Mouse (Mus musculus) left cerebral cortex, postnatal 10 days (tissue): Measurements from ENCODE around the gene Nek6. TPM values are rescaled to one million over a fixed set of nuclear protein-coding genes. Genes with fewer than 3 reads are reported as not detected.

ENCODE experiments used
- DNase-seq, 2 experiments: peaks; one replicate each; pipeline ENCODE4 v3.0.0; 2021 to 2022; ENCODE audit warnings: low spot score in 2 of 2, mixed read lengths in 1 of 2; ENCODE audit errors: extremely low spot score in 1 of 2
- intact Hi-C: fragments of 180-260 bp; cut with DNase I; formaldehyde crosslinking; loops from one replicate; pipeline ENCODE4 v1.15.1; 2025
- total RNA-seq, 2 experiments: library from RNA; stranded (reverse); gene quantifications; 2 replicates each; pipeline ENCODE4 v1.2.3; 2021

Nek6 gene
- total RNA-seq, 2 experiments from 2014 or later = 34.2 to 37.0 TPM

DNA sequence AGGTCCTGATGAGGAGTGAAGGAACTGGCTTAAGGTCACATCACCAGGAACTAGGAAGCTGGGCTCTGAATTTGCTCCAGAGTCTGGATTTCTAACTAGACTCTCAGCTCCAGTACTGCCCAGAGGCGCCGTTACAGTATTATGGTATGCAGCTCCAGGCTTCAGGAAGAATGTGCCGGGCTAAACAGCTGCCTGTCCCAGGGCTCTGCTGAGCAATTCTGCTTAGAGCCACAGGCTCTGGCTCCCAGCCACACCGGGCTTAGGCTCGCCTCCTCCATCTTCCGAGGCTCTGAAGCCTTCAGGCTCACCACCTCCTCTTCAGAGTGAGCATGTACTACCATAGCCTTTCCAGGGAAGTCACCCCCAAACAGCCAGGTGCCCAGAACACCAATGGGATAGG is 7.1 kb upstream of the Nek6 start:
- DNase-seq = peak in 1 of 2 experiments; percentile 57
- intact Hi-C loops = no loop called here

DNA sequence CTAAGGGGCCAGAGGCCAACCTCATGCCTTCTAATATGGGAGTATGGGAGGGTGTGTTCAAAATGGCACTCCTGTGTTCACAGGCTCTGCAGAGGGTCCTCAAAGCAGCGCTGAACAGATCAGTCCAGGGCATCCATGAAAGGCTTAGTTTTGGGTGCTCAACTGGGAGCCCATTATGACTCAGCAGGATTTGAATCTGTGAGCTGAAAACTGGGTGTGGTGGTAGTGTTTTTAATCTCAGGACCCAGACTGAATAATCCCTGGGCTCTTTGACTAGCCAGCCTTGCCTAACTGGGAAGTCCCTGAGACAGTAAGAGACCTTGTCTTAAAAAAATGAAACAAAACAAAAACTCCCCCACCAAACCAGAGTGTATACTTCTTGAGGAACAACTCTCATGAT is 4.3 kb upstream of the Nek6 start:
- intact Hi-C loops = no loop called here

DNA sequence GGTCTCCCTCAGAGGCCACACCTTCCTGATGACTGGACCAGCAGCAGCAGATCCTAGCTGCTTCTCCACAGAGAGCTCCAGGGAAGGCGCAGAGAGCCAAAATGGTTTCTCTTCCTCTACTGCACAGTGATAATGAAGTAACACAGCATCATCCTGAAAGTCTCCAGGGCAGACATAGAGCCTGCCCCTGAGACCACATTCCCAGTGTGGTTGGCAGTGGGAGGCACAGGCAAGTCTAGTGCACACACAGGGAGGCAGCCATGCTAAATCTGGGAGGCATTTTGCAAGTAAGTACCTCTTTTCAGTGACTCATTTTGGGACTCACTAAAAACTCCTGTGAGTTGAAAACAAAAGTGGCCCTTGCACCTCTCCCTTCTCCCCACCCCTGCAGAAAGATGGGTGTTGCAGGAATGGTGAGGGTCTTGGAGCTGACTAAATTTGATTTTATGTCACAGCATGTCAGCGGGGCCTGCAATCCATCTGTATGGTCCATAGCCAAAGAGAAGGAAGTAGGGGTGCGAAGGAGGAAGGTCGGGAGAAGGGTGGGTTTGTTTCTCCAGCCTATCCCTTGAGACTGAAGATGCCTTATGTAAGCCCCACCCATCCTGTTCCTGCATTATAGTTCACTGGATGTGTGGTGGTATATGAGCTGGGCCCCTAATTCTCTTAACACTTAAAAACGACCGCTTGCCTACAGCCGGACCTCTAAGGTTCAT is 2.3 kb upstream of the Nek6 start:
- intact Hi-C loops = no loop called here
- no peak for DNase-seq

More for the DNA sequence above, 4.3 kb upstream of the Nek6 start:
- no peak for DNase-seq

DNA sequence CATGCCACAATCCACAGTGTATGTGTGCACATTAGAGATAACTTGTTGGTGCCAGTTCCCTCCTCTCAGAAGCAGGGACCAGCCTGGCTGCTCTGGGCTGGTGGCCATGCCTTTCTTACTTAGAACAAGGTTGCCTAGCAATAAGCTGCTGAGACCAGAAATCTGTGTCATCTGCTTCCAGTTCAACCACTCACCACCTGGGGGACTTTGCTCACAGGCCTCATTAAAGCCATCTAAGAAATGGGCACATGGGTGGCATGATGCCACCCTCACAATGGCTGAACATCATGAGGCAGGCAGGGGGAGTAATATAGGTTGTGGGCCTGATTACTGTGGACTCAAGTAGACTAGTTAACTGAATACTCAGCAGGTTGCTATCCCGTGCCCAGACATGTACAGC is 1.3 kb upstream of the Nek6 start:
- peak; percentile 54 to 56 for DNase-seq
- intact Hi-C loops = no loop called here

DNA sequence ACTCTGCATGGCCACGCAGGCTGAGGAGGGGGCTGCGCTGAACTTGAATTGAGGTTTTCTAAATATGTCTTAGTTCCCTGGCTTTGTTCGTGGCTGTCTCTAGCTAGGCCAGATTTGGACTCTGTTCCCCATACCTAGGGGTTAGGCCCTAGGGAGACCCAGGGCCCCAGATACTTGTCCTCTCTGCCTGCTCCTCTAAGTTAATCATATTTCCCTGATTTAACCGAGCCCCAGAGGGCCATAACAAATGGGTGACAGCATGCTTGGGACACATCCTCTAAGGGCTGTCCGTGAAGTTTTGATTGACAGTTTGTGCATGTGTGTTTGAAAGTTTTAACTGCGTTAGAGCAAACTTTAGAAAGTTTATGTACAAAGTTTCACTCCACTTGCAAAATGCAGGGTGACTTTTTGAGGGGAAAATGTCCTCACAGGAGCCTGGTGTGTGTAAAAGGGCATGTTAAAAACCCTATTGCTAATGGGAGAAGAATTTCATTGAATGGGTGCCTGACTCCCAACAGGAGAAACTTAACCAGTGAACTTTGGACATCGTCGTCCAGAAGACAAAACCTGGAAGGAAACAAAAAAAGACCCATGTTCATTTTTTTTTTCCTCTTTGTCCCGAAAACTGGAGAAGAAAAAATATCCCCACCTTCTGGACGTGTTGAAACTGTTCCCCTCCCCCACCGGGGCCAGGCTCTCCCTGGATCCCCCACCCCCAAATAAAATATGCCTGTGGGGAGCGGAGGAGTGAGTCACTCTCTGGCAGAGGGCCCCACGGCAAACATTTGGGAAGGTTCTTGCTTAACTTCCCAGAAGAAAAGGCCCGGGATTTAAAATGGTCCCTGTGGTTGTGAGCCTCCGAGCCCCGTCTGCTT is 1.1 kb downstream of the Nek6 start:
- intact Hi-C loops = no loop called here
- peak in 1 of 2 experiments; percentile 71 for DNase-seq

DNA sequence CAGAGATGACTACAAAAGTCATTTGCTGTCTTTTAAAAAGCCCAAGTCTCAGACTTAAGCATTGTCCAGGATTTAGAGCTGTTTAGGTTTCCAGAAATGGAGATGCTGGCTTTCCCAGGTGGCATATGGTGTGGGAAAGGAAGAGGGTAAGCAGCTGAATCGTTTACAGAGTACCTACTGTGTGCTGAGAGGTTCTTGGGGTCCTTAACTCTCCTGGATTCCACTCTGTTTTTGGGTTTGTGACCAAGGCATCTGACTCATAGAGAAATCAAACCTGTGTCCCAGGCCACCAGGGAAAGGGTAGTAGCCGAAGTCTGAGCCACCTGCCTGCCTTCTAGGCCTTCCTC is 1.7 kb downstream of the Nek6 start:
- intact Hi-C loops = no loop called here
- no peak for DNase-seq

DNA sequence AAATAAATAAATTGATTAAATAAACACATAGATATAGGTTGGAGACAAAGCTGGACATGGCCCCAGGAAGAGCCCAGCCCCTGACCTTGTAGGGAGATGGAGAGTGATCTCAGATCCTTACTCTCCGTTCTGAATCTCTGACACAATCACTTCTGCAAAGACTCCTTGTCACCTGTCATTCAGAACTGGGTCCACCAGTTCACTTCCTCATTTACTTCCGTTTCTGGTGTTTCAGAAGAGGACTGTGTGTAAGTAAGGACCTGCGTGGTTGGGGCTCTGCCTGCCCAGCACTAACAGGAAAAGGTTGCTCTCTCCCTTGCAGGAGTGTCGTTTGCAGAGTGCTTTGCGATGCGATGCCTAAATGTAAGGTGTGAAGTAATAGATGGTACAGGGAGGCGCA is 3.0 kb downstream of the Nek6 start:
- intact Hi-C loops = no loop called here

DNA sequence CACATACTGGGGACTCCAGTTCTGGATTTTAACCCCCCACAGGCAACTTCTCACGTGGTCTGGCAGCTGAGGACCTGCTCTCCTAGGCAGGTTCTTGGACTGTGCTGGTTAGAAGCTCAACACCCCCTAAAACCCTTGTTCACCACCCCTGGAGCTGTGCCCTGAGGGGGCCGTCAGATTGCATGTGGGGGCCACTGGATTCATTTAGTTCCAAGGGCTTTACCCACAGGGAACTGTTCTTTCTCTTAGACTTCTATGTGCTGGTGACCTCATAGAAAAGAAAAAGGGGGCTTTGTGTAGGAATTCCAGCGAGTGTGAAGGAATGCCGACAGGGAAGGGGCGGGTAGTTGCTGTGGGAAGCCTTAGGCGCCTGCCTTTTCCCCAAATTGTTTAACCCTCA is 4.0 kb downstream of the Nek6 start:
- intact Hi-C loops = no loop called here
- DNase-seq = no peak

More for the DNA sequence above, 3.0 kb downstream of the Nek6 start:
- no peak for DNase-seq

DNA sequence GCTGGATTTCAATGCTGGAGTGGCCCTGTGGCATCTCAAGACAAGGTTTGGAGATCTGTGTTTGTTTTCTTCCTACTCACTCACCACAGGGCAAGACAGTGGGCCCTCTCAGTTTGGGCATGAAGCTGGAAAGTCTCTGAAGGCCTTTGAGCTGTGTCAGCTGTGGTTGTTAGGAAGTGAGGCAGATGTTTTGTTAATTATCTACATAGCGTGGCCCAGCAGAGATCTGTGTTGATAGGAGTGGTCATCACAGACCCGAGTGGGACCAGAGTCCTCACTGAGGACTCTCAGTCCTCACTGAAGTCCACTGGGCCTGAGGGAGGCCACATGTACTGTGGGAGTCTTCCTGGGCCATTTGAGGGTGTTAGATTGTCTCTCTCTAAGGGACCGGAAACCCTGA is 5.0 kb downstream of the Nek6 start:
- intact Hi-C loops = no loop called here
- DNase-seq = no peak

DNA sequence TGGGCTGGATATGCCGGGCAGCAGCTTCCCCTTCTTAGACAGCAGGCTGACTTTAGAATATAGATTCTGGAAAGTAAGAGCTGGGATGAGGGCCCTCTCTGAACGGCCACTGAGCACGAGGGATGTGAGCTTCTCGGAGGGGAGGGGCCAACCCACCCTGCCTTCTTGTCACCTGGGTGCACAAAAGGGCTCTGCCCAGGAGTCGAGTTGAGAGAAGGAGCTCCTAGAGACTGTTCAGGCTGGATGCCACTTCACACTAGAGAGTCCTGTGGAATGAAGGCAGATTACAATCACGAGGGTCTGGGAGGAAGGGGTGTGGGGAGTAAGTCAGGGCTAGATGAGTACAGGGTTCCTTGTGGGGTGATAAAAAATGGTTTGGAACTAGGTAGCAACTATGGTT is 5.6 kb downstream of the Nek6 start:
- no peak for DNase-seq
- intact Hi-C loops = no loop called here

DNA sequence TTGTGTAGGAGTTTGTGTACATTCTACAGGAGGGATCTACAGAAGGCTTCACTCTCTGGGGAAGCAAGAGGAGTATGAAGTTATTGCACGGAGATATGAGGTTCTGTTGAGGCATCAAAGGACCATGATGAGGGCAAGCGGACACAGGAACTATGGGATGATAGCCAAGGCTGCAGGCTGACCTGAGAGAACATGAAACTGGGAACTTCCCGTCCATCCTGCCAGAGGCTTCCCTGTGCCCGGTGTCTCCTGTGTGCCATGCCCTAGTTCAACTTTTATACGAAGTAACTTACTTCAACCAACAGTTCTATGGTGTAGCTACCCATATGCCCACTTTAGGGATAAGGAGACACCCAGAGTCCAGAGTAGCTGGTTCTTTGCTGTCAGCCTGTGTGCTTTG is 7.3 kb downstream of the Nek6 start:
- DNase-seq = no peak
- intact Hi-C loops = no loop called here

DNA sequence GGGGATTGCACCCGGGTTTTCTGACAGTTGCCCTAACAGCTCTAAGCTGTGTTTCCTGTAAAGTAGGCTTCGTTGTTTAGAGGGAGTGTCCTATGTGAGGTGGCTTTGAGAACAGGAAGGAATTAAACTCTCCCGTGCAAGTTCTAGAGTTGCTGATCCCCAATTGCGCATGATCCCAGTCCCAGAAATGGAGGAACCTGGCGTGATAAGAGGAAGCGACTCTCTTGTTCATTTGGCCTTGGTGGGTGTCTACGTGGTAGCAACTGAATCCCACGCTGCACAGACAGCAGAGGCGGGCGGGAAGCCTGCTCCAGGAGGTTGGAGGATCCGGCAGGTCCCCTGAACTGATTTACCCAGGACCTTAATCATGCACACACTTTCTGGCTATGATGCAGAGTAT is 8.5 kb downstream of the Nek6 start:
- intact Hi-C loops = no loop called here
- DNase-seq = no peak

DNA sequence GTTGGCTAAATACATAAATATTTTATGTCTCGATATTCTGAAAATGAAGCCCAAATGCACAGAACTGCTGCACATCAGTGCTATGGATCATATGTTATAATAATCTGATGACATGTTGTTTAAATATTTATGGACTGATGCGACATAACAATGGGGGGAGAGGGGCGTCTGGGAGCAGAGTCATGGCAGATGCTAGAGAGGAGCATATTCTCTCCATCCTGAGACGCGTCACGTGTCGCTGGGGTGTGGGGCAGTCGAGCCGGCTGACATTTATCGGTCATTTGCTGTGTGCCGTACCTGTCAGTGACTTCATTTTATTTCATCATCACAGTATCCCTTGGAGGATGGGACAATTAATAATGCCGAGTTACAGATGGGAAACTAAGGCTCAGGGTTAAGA is 10.2 kb downstream of the Nek6 start:
- intact Hi-C loops = no loop called here
- DNase-seq = no peak

DNA sequence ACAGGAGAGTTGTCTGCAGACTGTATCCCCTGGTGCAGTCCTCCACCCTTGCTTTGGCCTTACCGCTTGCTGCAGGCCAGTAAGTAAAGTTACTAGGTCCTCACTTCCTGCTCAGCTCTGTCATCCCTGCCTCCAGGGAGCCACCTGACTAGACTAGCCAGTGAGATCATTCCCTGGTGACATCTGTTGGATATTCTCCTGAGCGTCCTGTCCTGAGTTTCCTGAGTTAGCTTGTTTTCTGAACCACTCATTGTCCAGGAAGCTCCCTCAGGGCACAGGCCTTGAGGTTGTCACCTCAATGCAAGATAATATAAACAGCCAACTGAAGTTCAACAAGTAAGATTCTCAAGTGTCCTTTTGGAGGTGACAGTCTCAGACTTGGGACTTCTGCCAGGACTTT is 10.9 kb downstream of the Nek6 start:
- intact Hi-C loops = no loop called here
- no peak for DNase-seq

DNA sequence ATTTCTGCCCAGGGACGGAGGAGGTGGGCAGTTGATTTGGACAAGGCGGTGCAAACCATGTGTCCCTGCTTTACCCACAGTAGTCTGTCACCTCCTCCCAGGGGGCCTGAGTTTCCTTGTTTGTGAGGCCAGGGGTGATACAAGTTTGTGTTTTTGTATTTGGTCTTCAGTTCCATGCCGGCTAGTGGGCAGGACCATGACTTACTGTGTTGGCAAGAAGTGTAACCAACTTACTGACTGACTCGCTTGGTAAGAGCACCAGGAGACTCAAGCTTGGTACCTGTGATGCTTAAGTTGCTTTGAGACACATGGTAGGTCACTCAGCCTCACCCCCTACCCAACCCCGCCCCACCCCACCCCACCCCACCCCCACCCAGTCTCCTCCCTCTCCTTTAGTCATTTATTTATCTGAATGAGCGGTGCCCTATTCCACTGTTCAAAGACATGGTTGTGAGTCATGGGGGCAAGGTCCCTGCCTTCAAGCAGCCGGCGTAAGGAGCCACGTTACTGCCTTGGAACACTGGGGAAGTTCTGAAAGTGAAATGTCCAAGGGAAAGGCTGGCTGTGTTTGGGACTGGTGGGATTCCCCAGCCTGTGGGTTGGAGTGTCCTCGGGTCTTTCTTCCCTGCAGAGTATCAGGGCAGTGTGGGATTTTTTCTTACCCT is 12.5 kb downstream of the Nek6 start:
- DNase-seq = no peak
- intact Hi-C loops = no loop called here

DNA sequence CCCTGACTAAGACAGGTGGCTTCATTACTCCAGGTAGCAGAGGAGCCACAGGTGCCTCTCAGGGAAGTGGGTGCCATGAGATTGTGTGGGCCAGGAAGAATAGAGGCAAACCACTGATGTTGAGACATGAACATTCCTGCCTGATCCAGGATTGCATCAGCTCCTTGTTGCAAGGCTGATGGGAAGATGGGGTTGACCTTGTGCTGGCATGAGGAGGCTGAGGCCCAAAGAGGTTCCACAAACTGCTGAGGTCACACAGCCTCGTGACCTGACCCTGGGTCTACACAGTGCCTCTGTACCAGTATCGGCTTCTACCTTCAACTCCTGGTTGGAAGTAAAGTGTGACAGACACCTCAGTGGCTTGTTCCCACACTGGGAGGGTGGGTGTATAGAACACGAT is 13.6 kb downstream of the Nek6 start:
- intact Hi-C loops = no loop called here
- DNase-seq = no peak

DNA sequence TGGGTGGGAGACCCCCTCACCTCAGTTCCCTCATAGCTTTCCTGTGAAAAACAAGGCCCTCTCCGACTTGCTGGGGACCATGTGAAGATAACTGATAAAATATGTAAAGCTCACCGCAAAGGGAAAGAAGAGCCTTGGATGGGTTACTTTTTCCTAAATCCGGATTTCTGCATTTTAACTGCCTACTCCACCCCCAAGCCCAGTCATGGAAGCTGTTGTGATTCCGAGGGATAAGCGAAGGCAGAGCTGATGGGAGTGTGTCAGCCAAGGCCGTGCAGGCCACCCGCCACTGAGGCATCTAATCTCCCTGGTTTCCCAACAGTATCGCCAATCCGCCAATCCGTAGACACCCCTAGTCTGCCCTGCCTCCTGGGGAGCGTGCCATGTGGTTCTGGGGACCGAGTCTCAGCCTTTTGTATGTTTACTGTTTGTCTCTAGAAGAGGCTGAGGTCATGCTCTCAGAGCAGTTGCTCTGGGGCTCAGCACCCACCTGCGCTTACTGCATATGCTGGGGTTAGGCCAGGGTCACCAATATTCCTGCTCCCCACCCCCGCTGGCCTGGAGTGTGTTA is 18.2 kb downstream of the Nek6 start:
- intact Hi-C loops = no loop called here

DNA sequence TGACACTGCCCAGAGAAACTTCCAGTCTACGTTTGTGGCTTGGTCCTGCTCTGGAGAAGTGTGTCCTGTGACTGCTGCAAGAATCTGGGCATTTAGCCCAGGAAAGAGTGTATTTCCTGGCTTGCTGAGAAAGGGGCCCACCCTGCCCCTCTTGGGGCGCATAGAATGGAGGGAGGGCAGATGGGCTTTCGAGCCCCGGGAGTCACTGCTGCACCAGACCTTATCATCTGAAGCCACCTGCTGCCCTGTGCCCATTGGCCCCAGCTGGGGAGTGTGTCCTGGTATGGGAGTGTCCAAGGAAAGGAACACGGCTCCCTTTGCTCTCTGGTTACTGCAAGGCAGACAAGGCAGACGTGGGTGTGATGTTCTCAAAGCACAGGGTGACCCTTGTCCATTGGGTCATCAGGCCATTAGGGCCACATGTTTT is 19.5 kb downstream of the Nek6 start:
- intact Hi-C loops = no loop called here

More for the DNA sequence above, 18.2 kb downstream of the Nek6 start:
- DNase-seq = no peak

DNA sequence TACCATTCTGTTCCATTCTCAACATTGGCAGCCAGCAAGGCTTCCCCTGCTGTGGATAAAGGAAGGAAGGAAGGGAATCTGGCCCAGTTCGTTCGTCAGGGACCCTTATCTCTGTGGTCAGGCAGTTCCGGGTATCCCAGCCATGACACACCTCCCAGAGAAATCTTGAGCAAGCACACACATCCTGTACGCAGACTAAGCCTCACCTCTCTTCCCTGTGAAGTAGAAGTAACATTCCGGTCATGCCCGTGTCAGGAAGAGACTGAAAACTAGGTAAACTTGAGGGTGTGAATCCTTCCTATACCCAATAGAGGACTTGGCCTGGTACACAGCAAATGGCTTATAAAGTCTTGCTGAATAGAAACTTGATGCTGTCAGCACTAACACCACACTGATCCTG is 21.9 kb downstream of the Nek6 start:
- intact Hi-C loops = no loop called here
- peak in 1 of 2 experiments; percentile 56 for DNase-seq

More for the DNA sequence above, 19.5 kb downstream of the Nek6 start:
- no peak for DNase-seq
